Comparison of ENCODE assay signal across 9 mouse cellular contexts in the genomic region with DNA sequence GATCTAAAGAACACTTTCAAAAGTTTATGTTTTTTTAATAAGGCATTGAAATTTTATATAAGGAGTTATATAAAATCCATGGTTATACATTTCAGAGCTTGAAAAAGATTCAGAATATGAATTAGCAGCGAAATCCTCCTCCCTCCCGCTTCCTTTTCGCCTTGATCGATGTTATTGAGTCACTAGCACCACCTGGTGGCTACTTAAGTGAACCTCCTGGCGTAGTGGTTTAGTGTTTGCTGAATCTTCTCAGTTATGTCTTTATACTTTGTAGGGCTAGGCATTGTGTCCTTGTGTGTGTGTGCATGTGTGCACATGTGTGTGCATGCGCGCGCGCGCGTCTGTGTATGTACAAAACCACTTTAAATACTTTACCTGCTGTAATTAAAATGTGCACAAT. TPM values are rescaled to one million over a fixed set of nuclear protein-coding genes. Genes with fewer than 3 reads are reported as not detected.
A peak's percentile ranks its signal among the peaks of the same experiment; 100 is the strongest.
DNase-seq lines count a peak whose midpoint lies in the region; ATAC-seq and TF ChIP-seq lines count a peak whose summit lies in the region.
"Had no signal": no experiment of that assay in that cellular context is flagged by ENCODE, and none has a peak within 500 bp of the region (broad histone marks: within the 10 kb centered on the region; RNA-seq: fewer than 3 reads in every experiment).

No protein-coding gene starts in this region.

- H3K9ac ChIP-seq in intestine, postnatal 0 days (ENCODE audit: low read depth, low read length): no peak overlapping the region
- H3K9ac ChIP-seq in midbrain, postnatal 0 days (replicated peaks; ENCODE audit: low read length, poor library complexity, severe bottlenecking): no peak overlapping the region
- H3K9ac ChIP-seq: embryonic facial prominence, embryonic 15.5 days had no signal

- no peaks in the 10 kb centered on the region for H3K9me3 ChIP-seq in intestine, postnatal 0 days (ENCODE audit: control insufficient read depth)
- H3K9me3 ChIP-seq in midbrain, postnatal 0 days (ENCODE audit: low read length): no peaks in the 10 kb centered on the region
- H3K9me3 ChIP-seq: embryonic facial prominence, embryonic 15.5 days had no signal

- WGBS in intestine, postnatal 0 days: 5% methylated on average over 11 of the region's 11 CpGs
- WGBS in midbrain, postnatal 0 days: 2% methylated on average over 11 of the region's 11 CpGs

- no peak overlapping the region for H3K4me2 ChIP-seq in intestine, postnatal 0 days (replicated peaks; ENCODE audit: low read depth)
- H3K4me2 ChIP-seq in midbrain, postnatal 0 days (ENCODE audit: low read depth, low read length, poor library complexity, severe bottlenecking): no peak overlapping the region
- H3K4me2 ChIP-seq: embryonic facial prominence, embryonic 15.5 days had no signal

- H3K27ac ChIP-seq in intestine, postnatal 0 days (ENCODE audit: low read depth, low read length): no peak overlapping the region
- H3K27ac ChIP-seq in midbrain, postnatal 0 days (ENCODE audit: low read depth, low read length): no peak overlapping the region
- H3K27ac ChIP-seq: embryonic facial prominence, embryonic 15.5 days had no signal

- no peaks in the 10 kb centered on the region for H3K4me1 ChIP-seq in intestine, postnatal 0 days (replicated peaks; ENCODE audit: control insufficient read depth, insufficient read depth, low read length)
- no peaks in the 10 kb centered on the region for H3K4me1 ChIP-seq in midbrain, postnatal 0 days (ENCODE audit: insufficient read depth, low read length)
- H3K4me1 ChIP-seq: embryonic facial prominence, embryonic 15.5 days had no signal

- no peaks in the 10 kb centered on the region for H3K27me3 ChIP-seq in intestine, postnatal 0 days (replicated peaks; ENCODE audit: control insufficient read depth, insufficient read depth, low read length)
- no peaks in the 10 kb centered on the region for H3K27me3 ChIP-seq in midbrain, postnatal 0 days (ENCODE audit: insufficient read depth, low read length)
- H3K27me3 ChIP-seq: embryonic facial prominence, embryonic 15.5 days had no signal

- no peaks in the 10 kb centered on the region for H3K36me3 ChIP-seq in intestine, postnatal 0 days (ENCODE audit: control insufficient read depth, insufficient read depth)
- no peaks in the 10 kb centered on the region for H3K36me3 ChIP-seq in midbrain, postnatal 0 days (ENCODE audit: insufficient read depth, low read length)
- H3K36me3 ChIP-seq: embryonic facial prominence, embryonic 15.5 days had no signal

- peak; percentile 88 for TF ChIP-seq CTCF in intestine, postnatal 0 days (IDR thresholded peaks at IDR 0.05; ENCODE audit: low read depth)
- peak; percentile 97 for TF ChIP-seq CTCF in midbrain, postnatal 0 days (IDR thresholded peaks at IDR 0.05)

- no peak overlapping the region for H3K4me3 ChIP-seq in intestine, postnatal 0 days (ENCODE audit: low read depth, low read length)
- H3K4me3 ChIP-seq in midbrain, postnatal 0 days (ENCODE audit: low read depth, low read length): no peak overlapping the region
- H3K4me3 ChIP-seq: embryonic facial prominence, embryonic 15.5 days had no signal

- no peak for ATAC-seq in intestine, postnatal 0 days
- peak; percentile 74 for ATAC-seq in midbrain, postnatal 0 days (ENCODE audit: low FRiP score)

- DNase-seq in thymus, postnatal 0 days (ENCODE audit: low spot score): peak; percentile 38
- no peak for DNase-seq in thymus, postnatal 36 days
- DNase-seq in cerebellum, adult 9-11 months: peak; percentile 17
- peak; percentile 70 to 93 for DNase-seq in frontal cortex, adult 2 months (ENCODE audit: extremely low spot score in 1 of 2, low spot score in 1 of 2)
- DNase-seq in left cerebral cortex, adult 9 months (ENCODE audit: low spot score in 2 of 2): peak; percentile 42 to 87
- DNase-seq in midbrain, postnatal 0 days (ENCODE audit: low spot score): peak; percentile 91
- DNase-seq in thymus, postnatal 14 days: peak; percentile 24

RNA-seq across cellular contexts. Expression of gene Olfr878, which starts 14.9 kb away (rescaled TPM):
- not detected in 2 replicates for polyA plus RNA-seq in thymus, postnatal 0 days (2015; fragmentation: Nextera tagmentation; extraction: Ambion mirVana)
- polyA plus RNA-seq in frontal cortex, adult 2 months (2012; rRNA removed): 0.04 TPM in 1 of 2 replicates, not detected in the other
- polyA plus RNA-seq in intestine, postnatal 0 days (2015; fragmentation: Nextera tagmentation; extraction: Ambion mirVana): not detected in 2 replicates
- total RNA-seq in midbrain, postnatal 0 days (2014; rRNA removed): not detected in 2 replicates
- not detected in 2 replicates for polyA plus RNA-seq in midbrain, postnatal 0 days (2015; fragmentation: Nextera tagmentation; extraction: Ambion mirVana)

RNA-seq across cellular contexts. Expression of gene Olfr145, which starts 36.0 kb away (rescaled TPM):
- polyA plus RNA-seq in thymus, postnatal 0 days (2015; fragmentation: Nextera tagmentation; extraction: Ambion mirVana): not detected in 2 replicates
- not detected in 2 replicates for polyA plus RNA-seq in frontal cortex, adult 2 months (2012; rRNA removed)
- polyA plus RNA-seq in intestine, postnatal 0 days (2015; fragmentation: Nextera tagmentation; extraction: Ambion mirVana): not detected in 2 replicates
- total RNA-seq in midbrain, postnatal 0 days (2014; rRNA removed): not detected in 2 replicates
- not detected in 2 replicates for polyA plus RNA-seq in midbrain, postnatal 0 days (2015; fragmentation: Nextera tagmentation; extraction: Ambion mirVana)

RNA-seq across cellular contexts. Expression of gene Olfr881, which starts 59.1 kb away (rescaled TPM):
- polyA plus RNA-seq in thymus, postnatal 0 days (2015; fragmentation: Nextera tagmentation; extraction: Ambion mirVana): not detected in 2 replicates
- polyA plus RNA-seq in frontal cortex, adult 2 months (2012; rRNA removed): not detected in 2 replicates
- not detected in 2 replicates for polyA plus RNA-seq in intestine, postnatal 0 days (2015; fragmentation: Nextera tagmentation; extraction: Ambion mirVana)
- not detected in 2 replicates for total RNA-seq in midbrain, postnatal 0 days (2014; rRNA removed)
- polyA plus RNA-seq in midbrain, postnatal 0 days (2015; fragmentation: Nextera tagmentation; extraction: Ambion mirVana): not detected in 2 replicates

Comparison
In these comparisons a context has a peak if more than half of its experiments do, and no peak if none do; other contexts are left out.
1. DNase-seq: peak in thymus, postnatal 0 days (single experiment), cerebellum, adult 9-11 months (single experiment), frontal cortex, adult 2 months (2 of 2), left cerebral cortex, adult 9 months (2 of 2), midbrain, postnatal 0 days (single experiment) and thymus, postnatal 14 days (single experiment); none in thymus, postnatal 36 days (0 of 2).